Mouse (Mus musculus): ENCODE results near the gene Fam129c.

The Fam129c gene

DNA sequence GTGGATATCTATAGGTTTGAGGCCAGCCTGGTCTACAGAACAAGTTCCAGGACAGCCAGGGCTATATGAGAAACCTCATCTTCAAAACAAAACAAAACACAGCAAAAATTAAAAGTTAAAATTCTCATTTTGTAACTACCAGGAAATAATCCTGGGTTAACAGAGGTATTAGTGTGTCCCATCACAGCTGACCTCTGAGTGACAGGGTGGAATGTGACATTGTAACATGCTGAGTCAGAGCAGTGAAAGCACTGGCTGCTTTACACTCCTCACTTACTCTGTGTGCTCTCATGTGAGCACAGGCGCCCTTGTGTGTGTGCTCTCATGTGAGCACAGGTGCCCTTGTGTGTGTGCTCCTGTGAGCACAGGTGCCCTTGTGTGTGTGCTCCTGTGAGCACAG, 22.4 kb upstream of the Fam129c start:
- DNase-seq: no peak

DNA sequence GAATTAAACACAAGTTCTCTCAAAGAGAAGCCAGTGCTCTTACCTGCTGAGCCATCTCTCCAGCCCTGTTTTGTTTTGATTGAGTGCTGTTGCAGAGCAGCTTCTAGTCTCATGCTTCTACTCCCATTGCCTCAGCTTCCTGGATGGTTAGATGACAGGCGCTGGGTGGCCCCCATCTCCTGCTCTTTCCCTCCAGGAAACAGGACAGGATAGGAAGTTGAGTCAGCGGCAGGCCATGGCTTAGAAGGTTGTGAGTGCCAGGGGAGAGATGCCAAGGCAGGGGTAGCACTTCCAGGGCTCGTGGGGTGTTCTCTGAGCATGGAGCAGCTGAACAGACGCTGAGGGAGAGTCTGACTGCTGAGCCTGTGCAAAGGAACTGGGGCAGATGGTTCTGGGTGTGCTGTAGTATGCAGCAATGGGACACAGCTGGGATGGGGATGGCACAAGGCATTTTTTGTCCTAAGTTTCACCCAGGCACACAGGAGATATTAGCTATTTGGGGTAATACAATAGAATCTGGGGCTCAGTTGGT, 19.5 kb upstream of the Fam129c start:
- DNase-seq: peak; percentile 52

DNA sequence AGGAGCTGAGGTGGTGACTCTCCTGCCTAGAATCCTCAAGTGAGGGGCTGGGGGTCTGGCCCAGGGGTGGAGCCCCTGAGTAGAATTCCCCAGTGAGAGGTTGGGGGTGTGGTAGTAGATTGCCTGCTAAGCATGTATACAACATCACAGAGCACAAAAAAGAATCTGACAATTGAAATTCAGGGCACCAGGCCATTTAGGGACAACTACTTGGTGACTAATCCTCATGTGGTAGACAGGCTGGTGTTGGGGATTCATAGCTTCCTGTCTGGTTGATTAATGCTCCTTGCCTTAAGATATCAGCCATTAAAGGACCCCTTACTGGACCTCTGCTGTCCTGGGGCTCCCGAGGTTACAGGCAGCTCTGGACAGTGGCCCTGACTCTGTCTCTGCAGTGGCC, 18.4 kb upstream of the Fam129c start:
- DNase-seq: no peak

GRCm38 (mm10) chr8:71579476-71579875, 18.0 kb upstream of the Fam129c start:
- DNase-seq: no peak

- DNase-seq: no peak
Observed at GRCm38 (mm10) chr8:71580201-71580600, 17.2 kb upstream of the Fam129c start.

DNA sequence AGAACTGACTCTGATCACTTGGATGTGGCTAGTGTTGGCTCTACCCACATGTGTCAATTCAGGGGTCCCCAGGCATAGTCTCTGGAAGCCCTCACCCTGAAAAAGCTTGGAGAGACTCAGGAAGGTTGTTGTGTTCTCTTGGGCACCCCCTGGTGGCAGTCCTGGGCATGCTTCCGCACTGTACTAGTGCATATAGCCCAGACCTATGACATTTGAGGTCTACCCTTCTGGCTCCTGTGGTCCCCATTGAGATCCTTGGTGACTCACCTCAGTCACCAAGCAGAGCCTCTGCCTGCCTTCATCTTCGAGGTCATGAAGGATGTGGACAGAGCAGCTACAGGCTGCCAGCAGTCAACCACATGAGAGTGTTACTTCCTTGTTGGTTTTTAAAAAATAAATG, 10.6 kb upstream of the Fam129c start:
- no peak for DNase-seq

DNA sequence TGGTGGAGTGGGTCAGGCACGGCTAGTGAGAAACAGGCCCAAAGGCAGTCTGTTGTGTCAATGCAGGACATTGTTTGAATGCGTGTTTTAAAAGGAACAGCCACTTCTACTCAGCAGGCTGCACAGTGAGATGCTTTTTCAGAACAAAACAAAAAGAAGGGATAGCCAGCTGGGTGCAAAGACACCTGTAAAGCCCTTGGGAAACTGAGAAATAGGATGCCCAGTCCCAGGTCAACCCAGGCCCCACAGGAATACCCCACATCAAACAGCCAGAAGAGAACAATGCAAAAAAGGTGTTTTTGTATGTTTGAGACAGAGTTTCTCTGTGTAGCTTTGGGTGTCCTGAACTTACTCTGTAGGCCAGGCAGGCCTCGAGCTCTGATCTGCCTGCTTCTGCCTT, 8.7 kb upstream of the Fam129c start:
- DNase-seq: no peak

DNA sequence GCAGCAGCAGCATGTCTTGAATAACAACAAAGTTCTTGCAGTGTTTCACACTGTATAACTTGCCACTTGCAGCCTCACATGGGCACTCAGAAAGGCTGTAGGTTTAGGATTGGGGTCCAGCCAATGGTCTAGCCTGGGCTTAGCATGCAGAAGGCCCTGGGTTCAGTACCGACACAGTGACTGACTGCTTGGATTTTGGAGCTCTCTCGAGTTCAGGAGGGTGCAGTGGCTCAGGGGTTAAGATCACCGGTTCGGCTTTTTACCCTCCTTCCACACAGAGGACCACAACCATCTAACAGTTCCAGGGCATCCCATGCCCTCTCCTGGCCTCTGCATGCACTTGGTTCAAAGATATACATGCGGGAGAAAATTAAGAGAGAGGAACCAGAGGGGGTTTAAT, 6.4 kb upstream of the Fam129c start:
- DNase-seq: no peak

DNA sequence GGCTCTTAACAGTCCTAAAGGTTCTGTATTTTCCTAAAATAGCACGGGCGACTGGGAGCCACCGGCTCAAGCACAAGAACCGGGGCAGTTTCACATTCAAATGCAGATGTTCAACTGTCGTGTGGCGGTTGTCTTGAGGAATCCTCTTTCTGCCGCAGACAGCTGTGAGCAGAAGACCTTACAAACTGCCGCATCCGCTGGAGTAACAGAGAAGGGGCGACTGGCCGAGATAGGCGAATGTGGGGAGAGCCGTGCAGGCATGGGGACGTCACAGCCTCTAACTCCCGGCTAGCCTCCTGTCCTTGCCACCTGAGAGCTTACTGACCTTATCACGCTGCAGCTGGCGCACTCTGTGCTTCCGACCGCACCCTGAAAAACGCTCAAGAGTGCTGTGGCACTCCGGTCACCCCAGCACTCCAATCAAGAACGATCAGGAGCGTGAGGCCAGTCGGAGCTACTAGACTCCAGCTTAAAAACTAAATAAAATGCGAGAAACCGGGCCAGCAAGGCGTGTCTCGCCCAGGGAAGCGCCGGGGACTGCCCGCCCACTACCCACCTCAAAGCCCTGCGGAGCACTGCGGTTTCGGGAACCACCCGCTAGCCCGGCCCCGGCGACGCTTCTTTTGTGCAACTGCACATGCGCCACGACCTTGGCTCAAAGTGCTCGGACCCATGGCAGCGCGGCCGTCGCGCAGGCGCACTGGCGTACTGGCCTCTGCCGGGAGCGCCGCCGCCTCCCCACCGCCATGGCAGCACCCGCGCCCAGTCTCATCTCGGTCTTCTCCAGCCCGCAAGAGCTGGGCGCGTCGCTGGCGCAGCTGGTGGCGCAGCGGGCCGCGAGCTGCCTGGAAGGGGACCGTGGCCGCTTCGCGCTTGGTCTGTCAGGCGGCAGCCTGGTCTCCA, 5.7 kb upstream of the Fam129c start, which contains the start of gene Pgls:
Gene Pgls, plus strand, starts transcription at position 706 of the 903 bp plus-strand sequence.
- peak; percentile 97 for DNase-seq

DNA sequence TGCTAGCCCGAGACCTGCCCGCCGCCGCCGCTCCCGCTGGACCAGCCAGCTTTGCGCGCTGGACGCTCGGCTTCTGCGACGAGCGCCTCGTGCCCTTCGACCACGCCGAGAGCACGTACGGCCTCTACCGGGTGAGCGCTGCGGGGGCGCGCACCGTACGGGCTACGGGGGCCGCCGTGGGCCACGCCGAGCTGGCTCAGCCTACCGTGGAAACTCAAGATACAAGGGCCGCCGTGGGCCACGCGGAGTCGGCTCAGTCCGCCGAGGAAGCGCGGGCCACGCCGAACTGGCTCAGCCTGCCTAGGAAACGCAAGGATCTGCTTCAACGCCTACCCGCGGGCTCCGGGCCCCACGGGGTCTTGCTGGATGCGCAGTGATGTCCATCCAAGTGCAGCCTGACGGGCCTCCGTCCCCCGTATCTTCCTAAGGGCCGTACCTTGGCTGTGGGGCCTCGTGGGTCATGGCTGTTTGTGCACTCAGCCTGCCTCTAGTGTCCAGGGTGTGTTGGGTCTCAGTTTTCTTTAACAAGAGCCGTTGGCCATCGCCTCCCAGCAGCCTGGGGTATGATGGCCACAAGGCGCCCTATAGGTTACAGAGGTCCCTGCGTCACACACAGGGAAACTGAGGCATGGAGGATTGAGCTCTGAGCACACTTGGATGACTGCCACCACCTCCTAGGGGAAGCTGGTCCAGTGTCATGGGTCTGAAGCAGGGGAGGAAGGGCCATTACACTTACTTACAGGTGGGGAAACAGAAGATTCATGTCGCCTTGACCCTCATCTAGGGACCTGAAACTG, 4.9 kb upstream of the Fam129c start:
- peak; percentile 88 for DNase-seq

GRCm38 (mm10) chr8:71593556-71594323, 3.7 kb upstream of the Fam129c start:
- DNase-seq: no peak

GRCm38 (mm10) chr8:71594324-71594722, 3.1 kb upstream of the Fam129c start:
- no peak for DNase-seq

- DNase-seq: peak; percentile 85
Observed at GRCm38 (mm10) chr8:71595862-71596261, 1.6 kb upstream of the Fam129c start.

GRCm38 (mm10) chr8:71596384-71596783, 1.1 kb upstream of the Fam129c start:
- DNase-seq: no peak

DNA sequence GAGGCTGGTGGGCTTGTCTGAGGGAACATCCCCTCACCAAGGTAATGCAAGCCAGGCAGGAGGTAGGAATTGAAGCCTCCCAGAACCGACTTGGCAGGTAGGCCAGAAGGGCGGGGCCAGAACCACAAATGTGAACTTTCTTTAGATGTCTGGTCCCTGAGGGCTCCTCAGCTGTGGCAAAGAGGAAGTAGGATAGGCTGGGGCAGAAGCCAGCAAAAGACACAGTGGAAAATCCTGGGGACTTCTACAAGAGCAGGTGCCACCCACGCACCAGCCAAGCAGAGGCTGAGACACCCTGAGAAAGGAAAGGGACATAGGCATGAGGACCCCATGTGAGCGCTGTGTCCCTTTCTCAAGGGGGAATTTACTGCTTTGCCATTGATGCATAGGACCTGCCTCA, 650 bp upstream of the Fam129c start:
- DNase-seq: no peak

GRCm38 (mm10) chr8:71598375-71598774, 927 bp downstream of the Fam129c start:
- no peak for DNase-seq

- no peak for DNase-seq
Observed at GRCm38 (mm10) chr8:71598841-71599240, 1.4 kb downstream of the Fam129c start.

DNA sequence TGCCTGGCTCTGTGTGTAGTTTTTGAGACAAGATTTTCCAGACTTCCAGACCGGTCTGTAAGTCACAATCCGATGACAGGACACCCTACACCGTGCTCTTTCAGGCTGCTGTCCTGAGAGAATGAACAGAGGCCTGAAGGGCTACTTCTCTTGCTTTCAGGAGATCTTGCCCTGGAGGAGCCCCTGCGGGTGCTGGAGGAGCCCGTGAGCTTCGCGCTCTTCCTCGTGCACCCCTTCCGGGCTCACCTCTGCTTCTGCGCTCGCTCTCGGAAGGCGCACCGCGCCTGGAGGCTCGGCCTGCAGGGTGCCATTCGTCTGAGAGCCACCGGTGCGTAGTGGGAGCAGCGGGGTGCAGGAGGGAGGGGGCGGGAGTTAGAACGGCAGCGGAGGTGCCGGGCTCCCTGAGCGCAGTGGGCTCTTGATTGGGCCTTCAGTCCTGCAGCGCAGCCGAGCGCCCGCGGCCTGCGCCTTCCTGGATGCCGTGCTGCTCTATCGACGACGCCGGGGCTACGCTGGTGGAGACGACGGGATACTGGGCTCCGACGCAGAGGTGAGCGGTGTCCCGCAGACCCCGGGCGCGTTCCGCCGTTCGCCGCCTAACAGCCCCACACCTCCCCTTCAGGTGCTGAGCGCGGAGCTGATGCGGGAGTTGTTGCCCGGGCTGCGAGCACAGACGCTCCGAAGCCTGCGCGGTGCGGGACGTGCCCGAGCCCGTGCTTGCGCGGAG, 4.7 kb downstream of the Fam129c start:
- DNase-seq: no peak

DNA sequence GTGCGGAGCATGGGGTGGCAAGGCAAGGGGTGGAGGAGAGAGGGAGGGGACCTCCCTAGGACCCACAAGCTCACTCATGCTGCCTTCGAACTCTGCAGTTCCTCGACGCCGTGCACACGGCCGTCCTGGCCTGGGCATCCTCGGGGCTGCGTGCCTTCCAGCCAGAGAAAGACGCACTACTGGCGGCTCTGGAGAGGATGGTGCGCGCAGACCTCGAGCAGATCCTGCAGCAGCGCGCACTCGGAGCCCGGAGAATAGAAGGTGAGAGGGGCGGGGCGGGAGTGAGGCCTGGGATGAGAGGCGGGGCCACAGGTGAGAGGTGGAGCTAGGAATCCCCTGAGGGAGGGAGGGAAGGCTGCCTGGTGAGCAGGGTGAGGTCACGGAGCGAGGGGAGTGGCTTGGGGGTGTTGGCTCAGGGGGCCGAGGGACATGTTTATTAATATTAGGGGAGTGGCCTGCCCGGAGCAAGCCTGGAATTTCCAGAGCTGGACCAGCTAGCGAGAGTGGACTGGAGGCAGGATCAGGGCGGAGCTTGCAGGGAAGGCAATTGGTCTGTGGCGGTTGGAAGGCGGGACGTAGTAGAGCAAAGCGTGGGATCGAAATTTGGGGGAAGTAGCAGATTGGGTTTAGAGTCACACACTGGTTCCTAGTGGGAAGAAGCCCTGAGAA, 5.4 kb downstream of the Fam129c start:
- no peak for DNase-seq

GRCm38 (mm10) chr8:71604021-71604420, 6.6 kb downstream of the Fam129c start:
- no peak for DNase-seq

- peak; percentile 99 for DNase-seq
Observed at GRCm38 (mm10) chr8:71610822-71611651, 13.6 kb downstream of the Fam129c start, which contains the start of gene Colgalt1. Gene Colgalt1 (plus strand): TSS chr8:71610998.
